Mouse (Mus musculus) embryo, embryonic 9.5 days (tissue): Measurements from ENCODE around the gene Mcm2.

Experiments
- DNase-seq: peaks from one replicate; pipeline ENCODE4 v3.0.0-alpha.2; 2017; ENCODE audit errors: extremely low spot score

Mcm2 gene

GRCm38 (mm10) chr6:88847571-88847970, 51.0 kb downstream of the Mcm2 start:
- no peak for DNase-seq

GRCm38 (mm10) chr6:88844901-88845565, 53.5 kb downstream of the Mcm2 start:
- DNase-seq, result no peak

GRCm38 (mm10) chr6:88843781-88844725, 54.5 kb downstream of the Mcm2 start:
- no peak for DNase-seq

- DNase-seq, result no peak
These were observed 55.3 kb downstream of the Mcm2 start for GRCm38 (mm10) chr6:88843241-88843640.

GRCm38 (mm10) chr6:88842731-88843151, 55.8 kb downstream of the Mcm2 start:
- DNase-seq, result no peak

- peak; percentile 100 for DNase-seq
These were observed 56.5 kb downstream of the Mcm2 start, which contains the start of gene Abtb1 for GRCm38 (mm10) chr6:88841781-88842689. Gene Abtb1 (minus strand): TSS chr6:88841984.

- DNase-seq, result no peak
These were observed 57.1 kb downstream of the Mcm2 start for GRCm38 (mm10) chr6:88841514-88841780.

DNA sequence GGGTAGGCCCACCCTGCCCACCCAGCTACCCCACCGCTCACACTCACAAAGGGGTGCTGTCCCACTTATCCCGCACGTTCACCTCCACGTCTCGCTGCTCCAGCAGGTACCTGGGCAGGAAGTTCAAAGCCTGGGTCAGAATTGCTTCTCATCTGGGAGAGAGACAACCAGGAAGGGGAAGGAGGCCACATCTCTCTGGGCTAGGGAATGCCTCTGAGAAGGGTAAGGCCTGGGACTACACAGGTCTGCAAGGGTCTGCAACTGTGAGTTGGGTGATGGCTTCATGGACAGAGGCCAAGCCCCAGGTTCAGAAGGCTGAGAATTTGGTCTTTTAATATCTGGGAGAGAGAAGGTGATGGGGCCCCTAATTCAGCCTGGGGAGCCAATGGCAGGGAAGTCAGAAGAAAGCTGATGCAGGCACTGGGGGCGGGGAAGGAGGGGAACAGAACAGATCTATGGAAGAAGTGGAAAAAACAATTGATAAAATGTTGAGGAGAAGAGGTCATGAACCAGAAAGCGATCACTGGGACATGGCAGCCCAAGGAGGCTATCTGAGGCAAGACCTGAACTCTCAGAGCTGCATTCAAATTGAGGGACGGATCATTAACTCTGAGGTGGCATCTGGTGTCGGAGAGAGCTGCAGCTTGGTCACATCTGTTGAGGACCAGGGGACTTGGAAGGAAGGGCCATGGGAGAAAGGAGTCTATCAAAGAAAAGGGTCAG, 57.6 kb downstream of the Mcm2 start:
- DNase-seq, result no peak

DNA sequence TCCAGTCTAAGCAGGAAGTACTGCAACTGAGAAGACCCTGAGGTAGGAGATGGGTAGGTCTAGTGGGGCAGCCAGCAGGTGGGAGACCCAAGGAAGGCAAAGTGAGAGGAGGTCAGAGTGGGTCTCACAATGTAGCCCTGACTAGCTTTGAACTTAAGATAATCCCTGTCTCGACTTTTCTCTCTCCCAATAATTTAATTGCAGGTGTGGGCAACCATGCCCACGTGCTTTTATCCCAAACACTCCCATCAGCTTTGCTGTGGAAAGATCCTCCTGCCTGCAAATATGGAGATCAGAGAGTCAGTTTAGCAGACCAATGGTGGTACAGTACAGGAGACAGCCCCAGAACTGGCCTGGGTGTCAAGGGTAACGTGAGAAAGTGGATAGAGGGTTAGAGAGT, 58.4 kb downstream of the Mcm2 start:
- DNase-seq, result no peak

GRCm38 (mm10) chr6:88839135-88839970, 59.2 kb downstream of the Mcm2 start:
- DNase-seq, result no peak

GRCm38 (mm10) chr6:88838613-88839012, 60.0 kb downstream of the Mcm2 start:
- DNase-seq, result no peak

- DNase-seq, result no peak
These were observed 60.6 kb downstream of the Mcm2 start for GRCm38 (mm10) chr6:88837999-88838398.

DNA sequence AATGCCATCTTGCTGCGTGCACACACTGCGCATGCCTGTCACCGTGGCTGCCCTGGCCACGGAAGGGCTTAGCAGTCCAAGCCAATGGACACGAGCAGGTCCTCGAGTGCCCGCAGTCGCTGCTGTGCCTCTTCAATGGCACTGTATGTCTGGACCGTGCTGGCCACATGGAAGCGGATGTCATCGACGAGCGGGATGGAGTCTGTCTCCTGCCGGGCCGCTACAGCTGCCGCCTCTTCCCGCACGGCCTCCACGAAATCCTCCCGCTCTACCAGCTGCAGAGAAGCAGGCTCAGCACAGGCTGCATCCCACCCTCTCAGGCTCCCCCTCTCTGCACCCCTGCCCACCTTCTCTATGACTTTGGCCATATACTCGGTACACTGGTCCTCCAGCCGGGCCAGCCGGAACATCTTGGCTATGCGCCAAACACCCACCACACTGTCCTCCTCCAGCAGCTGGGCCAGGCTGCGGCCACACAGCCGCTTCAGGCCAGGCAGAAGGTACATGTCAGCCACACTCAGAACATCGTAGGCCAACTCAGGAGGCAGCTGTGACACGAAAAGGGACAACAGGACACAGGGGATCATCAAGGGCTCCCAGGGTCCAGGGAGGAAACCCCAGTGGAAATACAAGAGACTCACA, 62.3 kb downstream of the Mcm2 start:
- DNase-seq, result no peak

- no peak for DNase-seq
These were observed 63.5 kb downstream of the Mcm2 start for GRCm38 (mm10) chr6:88835047-88835446.
